Mouse (Mus musculus): ENCODE data around the gene Rbm33. TPM values are rescaled to one million over a fixed set of nuclear protein-coding genes. Genes with fewer than 3 reads are reported as not detected.

The Rbm33 gene
- polyA plus RNA-seq, 1 experiment from 2014 or later: 25.3 TPM

DNA sequence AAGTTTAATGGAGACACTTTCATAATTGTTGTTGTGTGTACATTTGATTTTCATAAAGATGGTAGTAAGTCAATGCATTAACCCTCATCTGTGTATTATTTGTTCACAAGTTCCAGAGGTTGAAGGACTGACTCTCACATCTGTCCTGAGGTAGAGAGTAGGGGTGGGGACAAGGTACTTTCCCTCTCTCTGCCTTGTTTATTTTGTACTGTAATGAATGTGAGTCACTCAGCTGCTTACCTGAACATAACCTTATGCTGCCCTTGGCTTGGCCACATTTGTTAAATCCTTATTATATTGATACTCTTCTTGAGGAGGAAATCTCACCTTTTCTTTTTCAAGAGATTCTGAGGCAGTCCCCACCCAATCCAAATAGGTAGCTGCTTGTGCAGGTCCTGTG lies 99.1 kb downstream of the Rbm33 start:
- Histone ChIP-seq H3K4me3 (no peak overlapping the region), H3K9me3 (no peaks in the 10 kb centered on the region), H3K9ac (replicated peaks) (no peak overlapping the region), H3K27me3 (no peaks in the 10 kb centered on the region), H3K4me1 (no peaks in the 10 kb centered on the region), H3K36me3 (peaks cover 88% of the 10 kb centered on the region), H3K4me2 (replicated peaks) (no peak overlapping the region), H3K27ac (replicated peaks) (no peak overlapping the region)
- ATAC-seq (ENCODE audit: low FRiP score, low read depth): no peak

GRCm38 (mm10) chr5:28418734-28419133 lies 101.8 kb downstream of the Rbm33 start:
- H3K4me1 ChIP-seq: no peaks in the 10 kb centered on the region
- no peak for ATAC-seq (ENCODE audit: low FRiP score, low read depth)
- 93% methylated on average over 10 of the region's 10 CpGs for WGBS
- no peak overlapping the region for H3K4me2 ChIP-seq (replicated peaks)
- H3K27me3 ChIP-seq: no peaks in the 10 kb centered on the region
- H3K4me3 ChIP-seq: no peak overlapping the region
- H3K36me3 ChIP-seq: peaks cover 63% of the 10 kb centered on the region
- H3K9ac ChIP-seq (replicated peaks): no peak overlapping the region
- no peaks in the 10 kb centered on the region for H3K9me3 ChIP-seq
- no peak overlapping the region for H3K27ac ChIP-seq (replicated peaks)

DNA sequence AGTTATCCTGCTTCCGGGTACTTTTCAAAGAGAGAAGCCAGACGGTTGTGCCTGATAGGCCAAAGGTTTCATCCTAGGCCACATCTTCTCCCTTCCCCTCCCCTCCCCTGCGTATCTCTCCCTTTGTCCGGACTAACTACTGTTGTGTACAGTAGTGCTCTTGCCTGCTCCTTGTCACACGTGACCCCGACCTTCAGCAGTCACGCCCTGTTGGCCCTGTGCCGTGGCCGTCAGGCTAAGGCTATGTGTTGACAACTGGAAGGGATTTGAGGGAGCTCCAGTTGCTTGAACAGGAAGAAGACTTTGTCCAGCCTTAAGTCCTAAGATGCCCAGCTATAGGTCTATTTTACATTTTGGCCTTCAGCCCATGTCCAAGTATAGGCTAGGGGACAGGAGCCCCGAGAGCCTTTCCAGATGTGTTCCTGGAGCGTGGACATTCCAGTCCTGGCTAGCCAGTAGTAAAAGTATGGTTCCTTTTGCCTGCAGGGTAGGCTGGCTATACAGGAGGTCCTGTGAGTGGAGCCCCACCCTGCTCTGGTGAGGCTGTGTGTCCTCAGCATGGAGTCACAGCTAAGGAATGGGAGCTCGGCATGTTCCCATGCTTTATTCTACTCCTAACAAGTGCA lies 102.8 kb downstream of the Rbm33 start:
- no peak overlapping the region for H3K4me2 ChIP-seq (replicated peaks)
- H3K4me1 ChIP-seq: no peaks in the 10 kb centered on the region
- no peak for ATAC-seq (ENCODE audit: low FRiP score, low read depth)
- WGBS: 93% methylated on average over 12 of the region's 12 CpGs
- H3K4me3 ChIP-seq: no peak overlapping the region
- no peaks in the 10 kb centered on the region for H3K27me3 ChIP-seq
- no peak overlapping the region for H3K27ac ChIP-seq (replicated peaks)
- no peaks in the 10 kb centered on the region for H3K9me3 ChIP-seq
- H3K36me3 ChIP-seq: peaks cover 53% of the 10 kb centered on the region
- H3K9ac ChIP-seq (replicated peaks): no peak overlapping the region

DNA sequence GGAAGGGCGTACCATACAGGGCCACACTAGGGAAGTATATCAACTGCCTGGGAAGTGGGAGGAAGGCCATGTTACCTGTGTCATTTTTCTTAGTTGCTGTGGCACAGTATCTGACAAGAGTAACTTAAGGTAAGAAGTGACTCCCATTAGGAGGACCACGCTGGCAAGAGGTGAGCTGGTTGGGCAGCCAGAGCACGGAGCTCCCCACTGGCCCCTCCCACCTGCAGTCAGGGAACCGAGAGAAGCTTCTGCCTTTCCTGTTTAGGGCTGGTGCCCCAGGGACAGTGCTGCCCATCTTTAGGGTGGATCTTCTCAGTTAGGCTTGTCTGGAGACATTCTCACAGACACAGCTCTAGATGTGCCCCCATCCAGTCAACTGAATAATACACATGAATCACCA lies 106.9 kb downstream of the Rbm33 start:
- 80% methylated on average over 4 of the region's 4 CpGs for WGBS
- no peak overlapping the region for H3K27ac ChIP-seq (replicated peaks)
- no peak for ATAC-seq (ENCODE audit: low FRiP score, low read depth)

GRCm38 (mm10) chr5:28425926-28426325 lies 109.0 kb downstream of the Rbm33 start:
- Histone ChIP-seq H3K9ac (replicated peaks) (no peak overlapping the region), H3K27ac (replicated peaks) (no peak overlapping the region), H3K4me1 (no peaks in the 10 kb centered on the region), H3K4me2 (replicated peaks) (no peak overlapping the region), H3K4me3 (no peak overlapping the region), H3K36me3 (no peaks in the 10 kb centered on the region), H3K9me3 (no peaks in the 10 kb centered on the region), H3K27me3 (no peaks in the 10 kb centered on the region)
- no peak for ATAC-seq (ENCODE audit: low FRiP score, low read depth)
- WGBS: 92% methylated on average over 9 of the region's 9 CpGs

More for the DNA sequence above, 106.9 kb downstream of the Rbm33 start:
- no peak overlapping the region for H3K4me2 ChIP-seq (replicated peaks)
- H3K36me3 ChIP-seq: peaks cover 15% of the 10 kb centered on the region
- H3K4me1 ChIP-seq: no peaks in the 10 kb centered on the region
- H3K9ac ChIP-seq (replicated peaks): no peak overlapping the region
- no peak overlapping the region for H3K4me3 ChIP-seq
- H3K27me3 ChIP-seq: no peaks in the 10 kb centered on the region
- H3K9me3 ChIP-seq: no peaks in the 10 kb centered on the region

- Histone ChIP-seq H3K27me3 (peaks cover 17% of the 10 kb centered on the region), H3K27ac (replicated peaks) (no peak overlapping the region), H3K9ac (replicated peaks) (no peak overlapping the region), H3K4me2 (replicated peaks) (no peak overlapping the region), H3K4me3 (no peak overlapping the region), H3K36me3 (no peaks in the 10 kb centered on the region), H3K4me1 (no peaks in the 10 kb centered on the region; the same call in 1 of the 2 replicates), H3K9me3 (no peaks in the 10 kb centered on the region)
- ATAC-seq (ENCODE audit: low FRiP score, low read depth): no peak
- 63% methylated on average over 3 of the region's 3 CpGs for WGBS
Observed at GRCm38 (mm10) chr5:28450126-28450890, 133.4 kb downstream of the Rbm33 start.

DNA sequence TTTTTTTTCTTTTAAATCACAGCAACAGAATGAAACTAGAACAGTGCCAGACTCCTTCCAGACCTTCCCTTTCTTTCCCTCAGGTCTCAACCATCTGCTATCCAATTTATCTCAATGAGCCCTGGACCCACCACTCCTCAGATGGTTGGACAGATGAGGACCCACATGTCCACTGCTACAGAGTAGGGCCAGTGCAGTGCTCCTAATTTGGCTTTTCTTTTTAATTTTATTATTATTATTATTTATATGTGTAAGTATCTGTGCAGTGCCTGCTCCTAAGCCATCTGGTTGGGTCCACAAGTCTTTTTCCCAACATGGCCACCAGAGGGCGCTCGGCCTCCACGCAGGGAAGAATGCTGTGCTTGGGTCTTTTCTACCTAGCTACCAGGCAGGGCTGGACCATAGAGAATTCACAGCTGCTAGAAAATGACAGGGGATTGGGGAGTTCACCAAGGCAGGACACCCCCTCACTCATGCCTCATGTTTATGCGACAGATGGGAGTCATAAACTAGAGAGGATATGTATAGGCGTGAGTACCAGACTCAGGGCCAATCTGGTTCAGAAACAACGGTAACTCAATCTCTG lies 134.2 kb downstream of the Rbm33 start:
- H3K36me3 ChIP-seq: no peaks in the 10 kb centered on the region
- H3K4me1 ChIP-seq: no peaks in the 10 kb centered on the region; the same call in 1 of the 2 replicates
- no peak overlapping the region for H3K4me3 ChIP-seq
- peak; percentile 79 for ATAC-seq (ENCODE audit: low FRiP score, low read depth)
- no peak overlapping the region for H3K27ac ChIP-seq (replicated peaks)
- H3K4me2 ChIP-seq (replicated peaks): no peak overlapping the region
- H3K9me3 ChIP-seq: no peaks in the 10 kb centered on the region
- WGBS: 33% methylated on average over 6 of the region's 6 CpGs
- no peak overlapping the region for H3K9ac ChIP-seq (replicated peaks)
- H3K27me3 ChIP-seq: peaks cover 25% of the 10 kb centered on the region

- peaks cover 5% of the 10 kb centered on the region for H3K4me1 ChIP-seq
- H3K27ac ChIP-seq (replicated peaks): no peak overlapping the region
- H3K4me3 ChIP-seq: no peak overlapping the region
- H3K9me3 ChIP-seq: no peaks in the 10 kb centered on the region
- ATAC-seq (ENCODE audit: low FRiP score, low read depth): no peak
- no peak overlapping the region for H3K4me2 ChIP-seq (replicated peaks)
- H3K27me3 ChIP-seq: peaks cover 40% of the 10 kb centered on the region
- 84% methylated on average over 5 of the region's 5 CpGs for WGBS
- H3K9ac ChIP-seq (replicated peaks): no peak overlapping the region
- no peaks in the 10 kb centered on the region for H3K36me3 ChIP-seq
Observed at GRCm38 (mm10) chr5:28453086-28453485, 136.2 kb downstream of the Rbm33 start.

DNA sequence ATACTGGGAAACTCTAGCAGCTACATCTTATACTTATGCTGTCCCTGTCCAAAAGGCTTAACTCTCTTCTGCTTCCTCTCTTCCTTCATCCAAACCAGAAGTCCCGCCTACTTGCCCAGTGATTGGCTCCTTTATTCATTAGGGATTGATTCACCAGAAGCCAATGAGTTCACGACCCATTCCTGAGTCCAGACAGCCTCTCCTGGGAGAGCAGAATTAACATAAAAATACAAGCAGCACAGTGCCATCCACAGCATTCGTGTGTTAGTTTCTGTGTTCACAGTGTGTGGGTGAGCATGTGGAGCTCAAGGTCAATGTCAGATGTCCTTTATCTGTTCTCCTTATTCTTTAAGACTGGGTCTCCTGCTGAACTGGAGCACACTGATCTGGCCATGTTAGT lies 136.6 kb downstream of the Rbm33 start:
- Histone ChIP-seq H3K27ac (replicated peaks) (no peak overlapping the region), H3K4me2 (replicated peaks) (no peak overlapping the region), H3K27me3 (peaks cover 45% of the 10 kb centered on the region), H3K4me1 (peaks cover 9% of the 10 kb centered on the region), H3K36me3 (no peaks in the 10 kb centered on the region), H3K9ac (replicated peaks) (no peak overlapping the region), H3K4me3 (no peak overlapping the region), H3K9me3 (no peaks in the 10 kb centered on the region)
- ATAC-seq (ENCODE audit: low FRiP score, low read depth): no peak
- WGBS: 24% methylated on average over 3 of the region's 3 CpGs

- Histone ChIP-seq H3K4me1 (peaks cover 19% of the 10 kb centered on the region), H3K4me3 (no peak overlapping the region), H3K9me3 (no peaks in the 10 kb centered on the region), H3K36me3 (no peaks in the 10 kb centered on the region), H3K4me2 (replicated peaks) (no peak overlapping the region), H3K27me3 (peaks cover 55% of the 10 kb centered on the region), H3K27ac (replicated peaks) (no peak overlapping the region), H3K9ac (replicated peaks) (no peak overlapping the region)
- ATAC-seq (ENCODE audit: low FRiP score, low read depth): no peak
- WGBS: 91% methylated on average over 6 of the region's 6 CpGs
Observed at GRCm38 (mm10) chr5:28454546-28454945, 137.6 kb downstream of the Rbm33 start.

- Histone ChIP-seq H3K36me3 (no peaks in the 10 kb centered on the region), H3K4me1 (peaks cover 31% of the 10 kb centered on the region), H3K9ac (replicated peaks) (no peak overlapping the region), H3K9me3 (no peaks in the 10 kb centered on the region), H3K4me3 (no peak overlapping the region), H3K4me2 (replicated peaks) (no peak overlapping the region), H3K27me3 (peaks cover 62% of the 10 kb centered on the region), H3K27ac (replicated peaks) (no peak overlapping the region)
- ATAC-seq (ENCODE audit: low FRiP score, low read depth): no peak
- 75% methylated on average over 5 of the region's 5 CpGs for WGBS
Observed at GRCm38 (mm10) chr5:28455721-28456120, 138.8 kb downstream of the Rbm33 start.

GRCm38 (mm10) chr5:28456366-28456765 lies 139.4 kb downstream of the Rbm33 start:
- H3K9ac ChIP-seq (replicated peaks): no peak overlapping the region
- peaks cover 69% of the 10 kb centered on the region for H3K27me3 ChIP-seq
- H3K36me3 ChIP-seq: no peaks in the 10 kb centered on the region
- no peak overlapping the region for H3K4me3 ChIP-seq
- ATAC-seq (ENCODE audit: low FRiP score, low read depth): no peak
- H3K4me1 ChIP-seq: peaks cover 32% of the 10 kb centered on the region
- no peak overlapping the region for H3K4me2 ChIP-seq (replicated peaks)
- 54% methylated on average over 1 of the region's 1 CpGs for WGBS
- H3K9me3 ChIP-seq: no peaks in the 10 kb centered on the region
- no peak overlapping the region for H3K27ac ChIP-seq (replicated peaks)
